Mouse (Mus musculus): ENCODE results near the gene Med13l.
A peak's percentile ranks its signal among the peaks of the same experiment; 100 is the strongest.

Gene Med13l

DNA sequence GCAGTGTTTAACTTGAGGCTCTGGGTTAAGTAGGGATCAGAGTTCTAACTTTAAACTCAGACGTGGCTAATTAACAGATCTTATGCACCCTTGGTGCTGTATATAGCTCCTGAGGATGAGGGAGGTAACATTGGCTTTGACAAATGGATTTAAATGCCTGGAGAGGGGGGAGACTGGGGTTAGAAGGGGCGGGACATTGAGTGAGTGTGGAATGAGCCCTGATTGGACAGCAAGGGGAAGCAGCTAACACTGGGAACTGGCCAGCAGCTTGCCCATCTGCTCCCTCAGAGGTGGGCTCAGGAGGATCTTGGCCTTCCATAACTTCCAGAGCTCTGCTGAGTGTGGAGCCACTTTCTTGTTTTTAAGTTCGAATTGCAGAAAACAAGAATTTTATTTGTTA lies 171.7 kb downstream of the Med13l start:
- DNase-seq (ENCODE audit: low spot score in 2 of 2), result no peak

DNA sequence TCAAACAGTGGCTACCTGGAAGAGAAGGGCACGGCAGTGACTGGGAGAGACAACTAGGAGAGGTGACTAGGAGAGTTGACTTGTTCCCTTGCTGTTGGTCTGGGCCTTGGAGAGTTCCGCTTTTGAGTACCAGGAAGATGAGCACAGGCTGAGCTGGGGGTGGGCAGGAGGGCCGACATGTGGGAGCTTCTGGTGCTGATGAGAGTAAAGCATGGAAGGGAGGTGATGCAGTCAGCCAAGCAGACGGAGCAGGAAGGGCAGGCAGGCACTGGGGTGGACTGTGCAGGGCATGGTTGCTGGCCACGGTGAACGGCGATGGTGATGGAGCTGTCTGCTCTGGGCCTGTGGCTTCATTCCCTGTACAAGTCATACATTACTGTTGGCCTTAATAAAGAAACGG lies 172.2 kb downstream of the Med13l start:
- no peak for DNase-seq (ENCODE audit: low spot score in 2 of 2)

GRCm38 (mm10) chr5:118733566-118733965 lies 173.1 kb downstream of the Med13l start:
- DNase-seq (ENCODE audit: low spot score in 2 of 2), result no peak

DNA sequence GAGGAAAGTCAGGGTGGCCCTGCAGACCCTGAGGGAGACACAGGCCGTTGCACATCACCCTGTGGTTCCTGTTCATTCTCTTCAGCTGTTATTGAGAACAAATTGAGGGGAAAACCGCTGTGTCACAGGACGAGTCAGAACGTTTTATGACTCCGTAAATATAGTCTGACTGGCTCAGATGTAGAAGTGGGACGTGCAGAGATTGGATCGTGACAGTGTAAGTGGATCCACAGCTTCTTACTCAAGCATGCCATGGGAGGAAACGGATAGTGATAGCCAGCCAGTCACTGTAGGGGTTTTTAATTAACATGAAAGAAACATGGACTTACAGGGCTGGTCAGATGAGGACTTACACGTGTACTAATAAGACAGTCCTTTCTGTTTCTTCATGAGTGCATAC lies 174.0 kb downstream of the Med13l start:
- no peak for DNase-seq (ENCODE audit: low spot score in 2 of 2)

- no peak for DNase-seq (ENCODE audit: low spot score in 2 of 2)
Measured at GRCm38 (mm10) chr5:118735738-118736137, 175.3 kb downstream of the Med13l start.

DNA sequence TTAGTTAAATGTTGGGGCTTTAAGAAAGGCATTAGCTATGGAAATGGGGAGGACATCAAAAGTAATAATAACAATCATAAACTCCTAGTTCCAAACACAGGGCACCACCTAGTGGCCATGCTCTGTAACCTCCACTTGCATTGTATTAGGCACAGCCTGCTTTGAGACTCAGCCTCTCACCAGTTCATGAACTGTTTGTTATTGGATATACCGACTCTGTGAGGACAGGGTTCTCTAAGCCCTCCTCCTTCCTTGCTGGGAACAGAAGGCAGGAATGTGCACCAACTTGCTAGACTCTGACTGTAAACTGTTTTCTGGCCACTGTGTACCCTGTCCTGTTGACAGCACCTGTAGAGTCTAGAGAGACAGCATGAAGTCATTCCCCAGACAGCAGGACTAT lies 177.1 kb downstream of the Med13l start:
- DNase-seq (ENCODE audit: low spot score in 2 of 2), result peak; percentile 58 to 62

GRCm38 (mm10) chr5:118743067-118743466 lies 182.6 kb downstream of the Med13l start:
- no peak for DNase-seq (ENCODE audit: low spot score in 2 of 2)

- DNase-seq (ENCODE audit: low spot score in 2 of 2), result no peak
Measured at GRCm38 (mm10) chr5:118747026-118747425, 186.5 kb downstream of the Med13l start.

DNA sequence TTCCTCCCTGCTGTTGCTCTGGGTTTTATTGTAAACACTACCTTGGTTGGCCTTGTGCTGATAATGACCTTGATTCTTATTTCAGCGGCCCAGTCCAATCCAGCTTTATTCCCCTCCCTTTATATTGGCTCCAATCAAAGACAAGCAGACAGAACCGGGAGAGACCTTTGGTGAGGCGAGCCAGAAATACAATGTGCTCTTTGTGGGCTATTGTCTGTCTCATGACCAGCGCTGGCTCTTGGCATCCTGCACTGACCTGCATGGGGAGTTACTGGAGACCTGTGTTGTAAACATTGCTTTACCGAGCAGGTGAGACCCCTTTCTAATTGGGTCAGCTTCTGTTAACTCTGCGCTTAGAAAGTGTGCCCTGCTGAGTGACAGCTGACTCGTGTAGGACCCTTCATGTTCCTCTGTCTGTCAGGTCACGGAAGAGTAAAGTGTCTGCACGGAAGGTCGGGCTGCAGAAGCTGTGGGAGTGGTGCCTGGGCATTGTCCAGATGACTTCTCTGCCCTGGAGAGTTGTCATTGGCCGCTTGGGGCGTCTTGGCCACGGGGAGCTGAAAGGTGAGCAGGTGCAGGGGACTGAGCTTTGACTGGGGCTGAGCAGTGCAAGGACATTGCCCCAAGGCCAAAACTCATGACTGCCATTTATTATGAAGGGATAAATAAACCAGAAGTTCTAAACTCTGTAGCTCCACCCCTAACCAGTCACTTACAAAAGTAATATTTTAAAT lies 191.1 kb downstream of the Med13l start:
- no peak for DNase-seq (ENCODE audit: low spot score in 2 of 2)

- DNase-seq (ENCODE audit: low spot score in 2 of 2), result no peak
Measured at GRCm38 (mm10) chr5:118752868-118753267, 192.4 kb downstream of the Med13l start.

GRCm38 (mm10) chr5:118753471-118754044 lies 193.1 kb downstream of the Med13l start:
- DNase-seq (ENCODE audit: low spot score in 2 of 2), result no peak

DNA sequence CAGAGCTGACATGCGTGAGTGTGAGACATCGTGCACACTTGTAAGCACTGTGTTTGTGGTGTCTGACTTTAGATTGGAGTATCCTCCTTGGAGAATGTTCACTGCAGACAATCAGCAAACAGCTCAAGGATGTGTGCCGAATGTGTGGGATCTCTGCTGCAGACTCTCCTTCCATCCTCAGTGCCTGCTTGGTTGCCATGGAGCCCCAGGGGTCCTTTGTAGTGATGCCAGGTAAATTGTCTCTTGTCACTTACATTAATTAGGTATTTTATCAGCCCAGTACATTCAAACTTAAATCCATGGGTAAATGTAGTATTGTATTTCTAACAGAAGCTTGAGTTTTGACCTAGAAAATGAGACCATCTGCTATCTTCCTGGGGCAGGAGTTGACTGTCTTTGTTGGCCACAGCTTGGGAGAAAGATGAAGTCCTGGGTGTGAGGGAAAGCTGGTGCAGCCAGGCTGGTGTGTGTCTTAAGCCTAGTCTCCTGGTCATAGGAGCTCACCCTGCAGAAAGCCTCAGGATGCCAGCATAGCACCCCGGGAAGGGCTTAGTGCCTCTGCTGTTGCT lies 193.8 kb downstream of the Med13l start:
- no peak for DNase-seq (ENCODE audit: low spot score in 2 of 2)

DNA sequence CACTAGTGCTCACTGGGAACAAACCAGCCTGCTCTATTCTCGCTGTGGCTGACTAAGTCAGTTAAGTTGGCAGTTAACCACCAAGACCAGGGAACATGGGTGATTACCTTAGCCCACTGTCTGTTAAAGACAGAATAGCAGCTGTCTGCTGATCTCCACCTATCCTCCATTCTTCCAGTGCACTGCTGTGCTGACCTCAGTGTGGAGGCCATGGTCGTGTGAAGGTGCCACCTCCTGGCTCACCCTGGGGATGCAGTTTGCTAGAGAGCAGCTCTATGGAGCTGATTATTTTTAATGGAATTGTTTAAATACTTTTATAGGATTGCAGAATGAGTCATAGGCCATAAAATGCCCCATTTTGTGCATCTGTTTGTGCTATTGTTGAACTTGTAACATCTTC lies 195.6 kb downstream of the Med13l start:
- DNase-seq (ENCODE audit: low spot score in 2 of 2), result no peak

DNA sequence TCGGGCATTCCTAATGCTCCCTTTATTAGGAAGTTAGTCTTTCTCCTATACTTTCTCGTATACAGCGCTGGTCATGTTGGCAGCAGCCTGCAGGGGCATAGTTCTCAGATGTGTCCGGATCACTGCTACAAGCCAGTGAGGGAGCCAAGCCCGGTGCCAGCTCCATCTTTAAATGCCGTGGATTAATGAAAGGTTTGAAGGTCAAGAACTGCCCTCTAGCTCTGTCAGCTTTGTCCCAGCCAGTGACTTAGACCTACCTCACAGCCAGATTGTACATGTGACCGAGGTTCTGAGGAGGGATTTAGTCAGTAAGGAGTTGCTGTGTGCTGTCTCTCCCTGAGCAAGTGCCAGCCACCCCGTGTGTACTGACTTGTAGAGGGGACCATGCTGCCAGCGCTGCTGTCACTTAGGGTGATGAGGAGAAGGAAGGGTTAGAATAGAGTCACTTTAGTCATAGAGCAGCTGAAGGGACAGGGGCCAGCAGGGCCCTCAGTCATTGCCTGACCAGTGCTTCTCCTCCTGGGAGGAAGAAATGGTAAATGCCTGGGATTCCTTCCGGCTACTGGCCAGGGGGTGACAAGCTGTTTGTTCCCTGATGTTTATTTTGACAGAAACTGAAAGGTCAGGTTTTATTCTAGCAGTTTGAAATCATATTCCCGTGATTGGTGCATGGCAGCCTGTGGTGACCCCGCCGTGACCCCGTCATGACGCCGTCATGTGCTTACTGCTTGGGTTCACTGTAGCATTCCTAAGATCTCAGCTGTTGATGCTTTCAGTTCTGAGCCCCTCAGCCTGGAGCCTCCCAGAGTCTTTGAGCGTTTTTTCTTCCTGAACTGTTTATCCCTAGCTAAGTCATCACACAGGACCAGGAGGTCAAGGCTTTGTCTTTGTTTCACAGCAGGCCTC lies 197.2 kb downstream of the Med13l start:
- no peak for DNase-seq (ENCODE audit: low spot score in 2 of 2)

DNA sequence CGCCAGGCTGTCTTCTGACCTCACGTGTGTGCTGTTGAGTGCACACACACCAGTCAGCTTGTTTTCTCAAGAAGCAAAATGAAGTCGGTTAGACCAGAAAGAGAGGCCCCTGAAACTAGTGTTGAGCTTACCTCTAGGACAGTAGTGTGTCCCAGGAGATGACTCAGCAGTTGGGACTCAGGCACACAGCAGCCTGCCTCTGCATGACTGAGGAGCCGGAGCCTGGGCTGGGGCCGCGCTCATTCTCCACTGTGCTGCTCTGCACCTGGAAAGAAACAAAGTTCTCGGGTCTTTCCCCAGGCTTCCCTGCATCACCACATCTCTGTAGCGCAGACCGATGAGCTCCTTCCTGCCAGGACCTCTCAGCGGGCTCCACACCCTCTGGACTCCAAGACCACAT lies 200.5 kb downstream of the Med13l start:
- DNase-seq (ENCODE audit: low spot score in 2 of 2), result no peak

DNA sequence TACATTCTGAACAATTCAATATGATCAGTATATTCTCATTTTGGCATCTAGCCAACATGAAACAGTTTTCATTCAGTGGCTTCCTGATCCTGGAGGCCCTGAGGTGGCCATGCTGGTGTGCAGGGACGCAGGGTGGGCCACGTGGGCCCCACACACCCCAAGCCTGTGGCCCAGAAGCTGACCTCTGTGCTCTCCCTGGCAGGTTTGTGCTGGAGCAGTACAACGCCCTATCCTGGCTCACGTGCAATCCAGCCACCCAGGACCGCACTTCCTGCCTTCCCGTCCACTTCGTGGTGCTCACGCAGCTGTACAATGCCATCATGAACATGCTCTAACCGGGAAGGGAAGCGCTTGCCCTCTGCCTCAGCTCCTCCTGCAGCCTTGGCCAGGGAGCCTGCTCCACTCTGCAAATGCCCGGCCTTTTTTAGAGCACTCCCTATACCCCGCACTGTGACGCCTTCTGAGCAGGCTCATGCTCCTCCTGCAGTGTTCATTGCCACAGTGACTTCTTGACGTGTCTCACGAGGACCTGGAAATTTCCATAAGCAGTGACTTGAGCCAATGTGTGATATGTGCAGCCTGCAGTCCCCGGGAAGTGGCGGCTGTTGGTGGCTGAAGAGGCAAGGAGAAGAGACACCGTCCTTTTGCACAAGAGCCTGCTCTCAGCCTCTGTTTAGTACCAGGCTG lies 202.2 kb downstream of the Med13l start:
- DNase-seq (ENCODE audit: low spot score in 2 of 2), result no peak

GRCm38 (mm10) chr5:118763353-118763752 lies 202.9 kb downstream of the Med13l start:
- peak in 1 of 2 experiments; percentile 32 for DNase-seq (ENCODE audit: low spot score in 2 of 2)

DNA sequence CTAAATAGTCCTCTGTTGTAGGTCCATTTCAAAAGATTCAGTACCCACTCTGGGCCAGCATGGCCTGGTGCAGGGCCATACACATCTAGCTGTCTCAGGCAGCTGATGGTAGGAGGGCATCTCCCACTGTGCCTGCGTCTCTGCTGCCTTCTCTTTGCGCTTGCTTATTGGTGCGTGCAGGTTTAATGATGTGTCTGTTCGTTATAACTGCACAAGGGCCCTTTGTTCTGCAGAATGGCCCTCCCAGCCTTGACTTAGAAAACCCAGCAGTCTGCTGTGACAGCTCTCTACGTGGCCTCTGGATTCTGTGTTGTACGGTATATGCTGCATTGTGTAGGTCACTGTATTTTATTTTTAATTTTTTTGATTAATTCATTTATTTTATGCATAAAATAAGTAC lies 208.7 kb downstream of the Med13l start:
- no peak for DNase-seq (ENCODE audit: low spot score in 2 of 2)

DNA sequence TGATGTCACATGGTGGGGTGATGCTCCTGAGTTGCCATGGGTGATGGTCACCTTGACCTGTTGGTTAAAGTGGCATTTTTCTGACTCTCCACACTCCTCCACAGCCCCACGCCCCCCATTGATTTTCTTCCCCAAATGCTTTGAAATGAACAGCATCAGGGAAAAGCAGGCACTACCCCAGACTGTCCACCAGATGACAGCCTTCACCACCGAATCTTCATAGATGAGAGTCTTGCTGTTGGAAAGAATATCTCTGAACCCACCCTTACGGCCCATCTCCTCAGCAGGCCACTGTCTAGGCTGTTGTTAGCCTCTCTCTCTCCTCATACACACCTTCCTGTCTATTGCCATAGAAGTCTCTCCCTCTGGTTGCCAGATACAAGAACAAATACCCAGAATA lies 213.4 kb downstream of the Med13l start:
- peak; percentile 46 to 61 for DNase-seq (ENCODE audit: low spot score in 2 of 2)

DNA sequence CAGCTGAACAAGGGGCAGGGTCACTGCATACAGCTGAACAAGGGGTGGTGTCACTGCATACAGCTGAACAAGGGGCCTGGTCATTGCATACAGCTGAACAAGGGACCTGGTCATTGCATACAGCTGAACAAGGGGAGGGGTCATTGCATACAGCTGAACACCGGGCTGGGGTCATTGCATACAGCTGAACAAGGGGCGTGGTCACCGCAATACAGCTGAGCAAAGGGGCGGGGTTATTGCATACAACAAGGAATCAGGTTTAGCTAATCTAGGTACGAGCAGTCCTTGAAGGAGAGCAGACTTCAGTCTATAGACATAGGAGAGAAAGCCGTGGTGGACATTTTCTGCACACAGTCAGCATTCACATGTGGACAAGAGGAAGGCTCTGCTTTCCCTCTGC lies 215.9 kb downstream of the Med13l start:
- DNase-seq (ENCODE audit: low spot score in 2 of 2), result no peak

DNA sequence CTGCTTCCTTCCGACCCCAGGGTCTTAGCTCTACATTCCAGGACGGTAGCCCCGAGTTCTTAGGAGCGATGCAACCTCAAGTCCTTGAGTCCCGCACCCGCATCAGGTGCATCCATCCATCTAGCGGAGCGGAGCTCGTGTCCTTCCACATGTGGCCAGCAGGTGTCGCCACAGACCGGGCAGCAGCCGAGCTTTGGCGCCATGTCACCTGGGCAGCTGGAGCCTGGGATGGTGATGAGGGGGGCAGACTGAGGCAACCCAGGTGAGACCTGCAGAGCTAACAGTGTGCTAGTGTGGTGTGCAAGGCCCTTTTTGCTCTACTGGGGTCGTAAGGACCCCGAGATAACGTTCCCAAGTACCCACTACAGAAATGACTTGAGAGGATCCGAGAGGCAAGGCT lies 221.1 kb downstream of the Med13l start:
- DNase-seq (ENCODE audit: low spot score in 2 of 2), result peak; percentile 63 to 83

- no peak for DNase-seq (ENCODE audit: low spot score in 2 of 2)
Measured at GRCm38 (mm10) chr5:118782139-118782538, 221.7 kb downstream of the Med13l start.
